Mouse (Mus musculus) frontal cortex, adult (tissue): ENCODE measurements around the gene Col4a2.
A peak's percentile ranks its signal among the peaks of the same experiment; 100 is the strongest.

Source experiments
- ATAC-seq: cut with Nextera tagmentation; 2 replicates; pipeline ENCODE4 v1.9.2; 2017; ENCODE audit warnings: mild to moderate bottlenecking, moderate library complexity, mixed read lengths; ENCODE audit not compliant: low TSS enrichment

Gene Col4a2

DNA sequence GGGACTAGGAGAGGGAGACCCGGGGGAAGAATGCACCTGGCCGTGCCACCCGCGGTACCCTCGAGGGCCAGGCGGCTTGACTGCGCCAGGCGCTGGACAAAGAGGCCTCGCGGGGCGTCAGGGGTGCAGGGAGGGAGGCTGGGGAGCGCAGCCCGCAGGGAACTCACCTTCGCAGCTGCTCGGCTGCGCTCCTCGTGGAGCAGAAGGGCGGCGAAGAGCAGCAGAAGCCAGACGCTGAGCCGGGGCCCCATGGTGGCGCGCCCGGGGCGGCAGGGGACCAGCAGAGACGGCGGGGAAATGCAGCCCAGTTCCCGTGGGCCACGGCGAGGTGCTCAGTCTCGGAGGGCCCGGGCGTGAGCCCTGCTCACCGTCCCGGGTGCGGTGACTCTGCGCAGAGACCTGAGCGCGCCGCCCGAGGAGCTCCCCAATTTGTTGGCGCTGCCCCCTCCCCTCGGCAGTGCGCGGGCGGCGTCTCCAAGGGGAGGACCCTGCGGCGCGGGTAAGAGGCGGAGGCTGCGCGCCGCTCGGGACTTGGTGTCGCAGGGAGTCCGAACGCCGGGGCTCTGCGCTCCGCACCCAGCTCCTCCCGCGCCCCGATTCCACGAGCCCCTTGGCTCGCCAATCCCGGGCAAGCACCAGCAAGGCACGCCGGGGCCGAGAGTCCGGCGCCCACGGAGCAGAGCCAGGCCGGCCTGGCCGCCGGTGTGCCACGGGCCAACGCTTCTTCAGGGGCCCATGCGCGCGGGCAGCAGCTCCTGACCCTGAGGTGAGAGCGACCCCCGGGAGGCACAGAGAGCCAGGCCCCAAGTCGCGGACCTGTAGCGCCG lies at the start of gene Col4a2, which contains the start of gene Col4a1:
Gene Col4a2, plus strand, starts transcription at position 457 of the 827 bp plus-strand sequence.
Gene Col4a1, minus strand, starts transcription at position 478 of the 827 bp plus-strand sequence.
- ATAC-seq: peak; percentile 83

DNA sequence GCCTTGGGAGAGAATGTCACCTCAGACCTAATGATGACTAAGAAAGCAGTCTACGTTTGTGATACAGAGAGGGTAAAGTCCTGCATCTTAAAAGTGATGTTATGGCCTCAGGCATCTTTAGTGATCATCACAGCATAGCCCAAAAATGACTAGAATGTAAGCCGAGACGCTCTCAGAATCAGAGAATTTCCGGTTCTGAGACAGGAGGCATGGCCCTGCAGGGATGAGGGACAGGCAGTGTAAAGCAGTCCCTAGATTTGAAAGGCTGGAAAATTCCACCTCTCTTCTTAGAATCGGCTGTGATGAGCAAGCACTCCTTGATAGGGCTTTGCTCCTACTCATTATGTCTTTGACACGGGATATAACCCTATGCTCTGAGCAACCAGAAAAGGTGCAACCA lies 48.8 kb upstream of the Col4a2 start:
- ATAC-seq: no peak

DNA sequence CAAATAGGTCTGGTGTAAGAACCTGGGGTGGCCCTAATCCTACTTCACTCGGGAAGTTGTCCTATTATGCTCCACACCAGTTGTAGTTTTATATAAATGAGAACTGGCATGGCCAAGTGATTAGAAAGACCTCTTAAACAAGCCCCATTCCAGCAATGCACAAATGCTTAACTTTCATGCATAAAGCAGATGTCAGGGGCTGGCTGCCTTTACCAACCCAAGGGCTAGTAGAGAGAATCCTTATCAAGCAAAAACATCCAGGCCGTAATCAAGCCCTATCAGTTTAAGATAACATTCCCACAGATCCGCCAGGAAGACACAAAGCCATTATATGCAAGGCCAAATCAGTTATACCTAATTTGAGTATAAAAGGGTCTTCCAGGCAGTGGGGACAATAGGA lies 46.6 kb upstream of the Col4a2 start:
- no peak for ATAC-seq

DNA sequence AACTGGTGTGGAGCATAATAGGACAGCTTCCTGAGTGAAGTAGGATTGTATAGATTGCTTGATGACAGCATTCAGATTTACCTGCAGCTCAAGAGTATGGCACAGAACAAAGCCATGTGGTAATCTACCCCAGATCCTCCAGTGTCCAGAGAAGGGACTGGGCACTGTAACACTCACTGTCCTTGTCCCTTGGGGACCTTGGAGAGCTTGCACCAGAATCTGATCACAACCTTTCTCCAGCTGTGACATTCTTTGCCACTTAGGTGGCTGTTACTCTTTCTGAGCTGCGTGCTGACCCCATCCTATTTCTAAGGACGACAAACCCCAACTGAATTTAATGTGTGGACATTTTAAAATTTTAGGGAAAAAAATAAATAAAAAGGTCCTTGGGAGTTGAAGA lies 46.1 kb upstream of the Col4a2 start:
- no peak for ATAC-seq

DNA sequence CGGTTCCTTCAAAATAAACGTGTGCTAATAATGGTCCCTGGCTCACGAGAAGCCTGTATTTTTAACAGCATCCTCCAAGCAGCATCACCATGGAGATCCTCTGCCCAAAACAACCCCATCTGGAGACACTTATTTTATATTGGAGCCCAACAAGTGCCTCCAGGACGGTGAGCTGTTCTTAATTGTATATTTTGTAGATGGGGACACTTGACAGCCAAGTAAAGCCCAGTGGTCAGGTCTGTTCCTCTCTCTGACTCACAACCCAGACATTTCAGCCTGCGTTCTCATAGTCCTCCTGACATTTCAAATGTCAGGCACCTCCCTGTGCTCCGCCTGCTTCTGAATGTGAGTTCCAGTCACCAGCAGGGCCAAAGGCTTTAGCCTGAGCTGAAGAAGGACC lies 43.9 kb upstream of the Col4a2 start:
- ATAC-seq: no peak

DNA sequence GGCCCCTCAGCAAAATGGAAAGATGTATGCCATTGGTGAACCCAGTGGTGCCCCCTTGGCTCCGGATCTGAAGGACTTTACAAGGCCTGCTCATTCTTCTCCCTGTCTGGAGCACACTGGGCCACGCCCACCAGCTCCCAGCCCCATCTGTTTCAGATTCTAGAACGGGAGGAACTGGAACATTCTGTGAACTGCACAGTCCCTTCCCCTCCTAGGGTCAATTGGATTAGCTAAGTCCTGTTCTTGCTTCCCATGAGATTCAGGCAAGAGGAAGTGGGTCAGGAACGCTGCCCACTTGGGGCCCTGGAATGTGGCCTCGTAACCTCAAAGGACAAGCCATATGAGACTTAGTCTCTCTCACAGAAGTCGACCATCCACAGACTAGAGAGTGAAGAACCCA lies 41.8 kb upstream of the Col4a2 start:
- ATAC-seq: no peak

DNA sequence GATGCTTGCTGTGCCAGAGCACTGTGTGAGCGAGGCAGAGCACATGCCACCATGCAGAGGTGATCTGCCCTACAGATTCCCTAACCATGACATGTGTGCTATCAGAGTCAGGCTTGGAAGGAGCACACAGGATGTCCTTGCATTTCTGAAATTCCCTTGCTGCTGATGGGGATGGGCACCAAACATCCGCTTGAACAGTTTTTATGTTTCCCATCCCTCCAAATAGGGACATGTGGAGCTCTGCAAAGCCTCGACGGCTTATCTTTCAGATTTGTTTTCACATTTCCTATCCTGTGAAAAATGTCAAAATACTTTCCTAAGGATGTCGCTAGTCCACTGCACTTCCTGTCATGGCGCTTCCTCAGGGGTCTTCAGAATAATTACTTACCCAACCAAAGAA lies 40.4 kb upstream of the Col4a2 start:
- no peak for ATAC-seq

DNA sequence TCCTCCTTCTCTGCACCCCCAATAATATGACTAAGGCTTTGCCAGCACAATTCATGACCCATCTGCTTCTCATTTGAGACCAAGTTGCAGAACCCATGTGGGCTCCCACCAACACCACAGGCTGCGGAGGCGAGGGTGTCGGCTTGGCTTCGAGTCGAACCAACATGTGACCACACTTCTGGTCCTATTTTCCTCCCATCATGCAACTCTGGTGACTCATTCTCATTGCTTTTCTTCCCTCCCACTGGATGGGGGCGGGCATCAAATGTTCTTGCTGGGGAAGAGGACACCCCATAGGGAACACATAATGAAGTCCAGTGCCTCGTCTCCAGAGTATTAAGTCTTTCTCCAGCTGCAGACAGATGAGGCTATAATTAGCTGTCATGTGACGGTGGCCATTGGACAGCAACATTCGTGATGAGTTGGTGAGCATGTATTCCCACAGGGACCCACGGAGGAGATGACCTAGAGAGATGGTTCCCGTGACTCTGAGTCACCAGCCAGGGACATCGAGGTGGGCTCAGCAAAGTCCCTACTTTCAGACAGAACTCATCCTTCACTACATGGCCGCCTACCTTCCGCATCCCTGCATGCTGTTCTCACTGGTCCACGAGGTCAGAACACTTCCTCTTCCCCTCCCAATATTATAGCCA lies 39.0 kb upstream of the Col4a2 start:
- ATAC-seq: peak; percentile 89

DNA sequence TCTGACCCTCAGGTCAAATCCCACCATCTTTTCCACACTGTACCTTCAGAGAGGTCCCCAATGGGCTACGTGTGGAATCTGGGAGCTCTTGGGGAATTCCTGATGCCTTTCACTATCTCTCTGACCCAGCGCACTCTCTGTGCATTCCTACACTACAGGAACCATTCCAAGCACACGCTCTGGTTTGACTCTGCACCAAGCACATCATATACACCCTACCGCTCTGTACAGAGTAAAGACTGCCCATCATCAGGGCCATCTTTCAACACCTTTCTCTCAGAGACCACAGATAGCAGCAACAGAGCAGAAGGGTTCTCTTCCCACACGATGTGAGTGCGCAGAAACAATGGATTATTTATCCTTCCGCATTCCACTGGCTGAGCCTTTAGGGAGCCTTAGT lies 38.2 kb upstream of the Col4a2 start:
- ATAC-seq: no peak

DNA sequence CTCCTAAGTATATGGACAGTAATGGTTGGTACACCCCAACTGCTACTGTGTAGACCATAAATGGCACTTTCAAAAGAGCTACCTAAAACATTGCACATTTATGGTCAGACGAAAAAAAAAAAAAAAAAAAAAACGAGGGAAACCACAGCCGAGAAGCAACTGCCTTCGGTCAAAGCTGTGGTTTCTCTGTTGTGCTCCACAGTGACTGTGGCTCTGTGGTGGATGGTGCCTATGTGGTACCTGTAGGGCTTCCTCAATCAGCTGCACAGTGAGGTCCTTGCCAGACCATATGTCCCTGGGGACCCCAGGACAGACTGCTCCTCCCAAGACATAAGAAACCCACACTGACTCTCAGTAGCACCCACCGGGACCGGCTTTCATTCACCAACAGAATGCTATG lies 36.3 kb upstream of the Col4a2 start:
- no peak for ATAC-seq

DNA sequence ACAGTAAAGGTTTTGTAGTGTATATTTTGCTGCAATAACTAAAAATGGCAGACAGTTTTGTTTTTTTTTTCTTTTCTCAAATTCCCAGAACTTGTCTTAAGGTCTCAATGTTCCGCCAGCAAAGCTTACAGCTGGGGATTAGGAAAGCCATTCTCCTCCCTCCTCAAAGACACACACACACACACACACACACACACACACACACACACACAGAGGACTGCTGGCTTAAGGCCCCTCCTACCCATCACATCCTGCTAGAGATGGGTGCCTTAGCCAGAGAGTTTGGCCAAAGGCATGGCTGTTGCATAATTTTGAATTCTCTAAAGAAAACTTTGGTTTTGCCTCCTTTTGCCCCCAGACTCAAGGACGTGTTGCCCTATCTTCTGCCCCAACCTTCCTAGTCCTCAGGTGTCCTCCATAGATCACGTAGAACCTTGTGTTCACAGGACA lies 35.0 kb upstream of the Col4a2 start:
- no peak for ATAC-seq

DNA sequence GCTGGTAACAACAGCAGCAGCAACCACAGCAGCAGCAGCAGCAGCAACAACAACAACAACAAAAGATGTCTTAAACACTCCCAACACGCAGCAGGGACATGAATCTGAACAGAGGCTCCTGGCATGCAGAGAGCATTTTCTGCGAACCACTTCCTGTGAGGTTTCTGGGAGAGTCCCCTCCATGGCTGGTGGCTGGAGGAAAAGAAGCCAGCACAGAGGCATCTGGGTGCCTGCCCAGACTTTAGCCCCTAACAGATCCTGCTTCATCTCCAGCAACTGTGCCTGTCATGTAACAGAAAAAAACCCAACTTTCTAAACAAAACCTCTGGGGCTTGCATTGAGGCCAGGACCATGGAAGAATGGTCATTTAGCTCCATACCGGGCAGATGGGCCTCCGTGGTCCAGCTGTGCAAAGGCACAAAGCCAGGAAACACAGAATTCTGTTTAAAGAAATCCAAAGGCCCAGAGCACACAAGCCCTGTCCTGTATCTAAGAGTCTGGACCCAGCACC lies 34.4 kb upstream of the Col4a2 start:
- no peak for ATAC-seq

DNA sequence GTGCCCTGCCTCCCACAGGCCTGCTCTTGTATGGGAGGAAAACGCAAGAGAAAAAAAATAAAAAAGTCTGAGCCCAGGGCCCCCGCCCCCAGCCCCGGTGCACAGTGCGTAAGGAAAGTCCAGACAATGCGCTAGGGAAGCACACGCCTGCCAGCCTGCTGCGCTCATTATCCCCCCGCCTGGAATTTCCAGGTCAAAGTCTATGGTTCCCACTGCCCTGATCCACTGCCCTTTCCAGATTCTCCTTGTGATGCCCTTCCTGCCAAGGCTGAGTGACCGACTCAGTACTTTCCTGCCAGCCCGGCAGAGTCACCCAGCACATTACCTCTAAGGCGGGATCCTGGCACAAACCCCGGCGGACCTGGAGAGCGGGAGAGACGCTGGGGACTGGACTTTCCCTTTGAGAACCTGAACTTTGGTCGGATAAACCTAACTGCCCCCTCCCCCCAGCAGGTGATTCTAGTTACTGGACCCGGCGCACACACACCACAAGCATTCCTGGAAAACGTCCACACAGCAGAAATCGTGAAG lies 33.2 kb upstream of the Col4a2 start:
- no peak for ATAC-seq

DNA sequence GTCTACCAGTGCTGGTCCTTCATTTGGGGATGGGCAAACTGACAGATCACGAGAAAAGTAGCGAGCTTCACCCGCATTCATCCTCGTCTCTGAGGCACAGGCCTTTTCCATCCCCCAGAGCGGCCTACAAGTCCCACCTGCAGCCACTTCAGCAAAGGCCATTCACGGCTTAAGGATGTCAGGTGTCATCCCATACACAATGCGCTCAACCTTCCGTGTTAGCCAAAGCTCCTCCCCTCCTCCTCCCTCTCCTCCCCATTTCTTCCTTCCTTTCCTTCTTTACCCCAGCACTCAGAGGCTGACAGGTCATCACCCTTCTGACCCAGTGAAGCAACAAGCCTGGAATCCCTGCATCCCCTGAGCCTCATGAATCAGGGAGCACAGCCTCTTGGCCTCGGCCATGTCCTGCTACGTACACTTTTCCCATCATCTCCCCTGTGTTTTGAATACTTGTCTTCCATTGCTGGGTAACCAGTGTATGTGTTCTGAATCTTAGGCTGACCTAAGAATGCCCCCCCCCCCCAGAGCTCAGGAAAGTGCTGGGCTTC lies 31.8 kb upstream of the Col4a2 start:
- no peak for ATAC-seq

DNA sequence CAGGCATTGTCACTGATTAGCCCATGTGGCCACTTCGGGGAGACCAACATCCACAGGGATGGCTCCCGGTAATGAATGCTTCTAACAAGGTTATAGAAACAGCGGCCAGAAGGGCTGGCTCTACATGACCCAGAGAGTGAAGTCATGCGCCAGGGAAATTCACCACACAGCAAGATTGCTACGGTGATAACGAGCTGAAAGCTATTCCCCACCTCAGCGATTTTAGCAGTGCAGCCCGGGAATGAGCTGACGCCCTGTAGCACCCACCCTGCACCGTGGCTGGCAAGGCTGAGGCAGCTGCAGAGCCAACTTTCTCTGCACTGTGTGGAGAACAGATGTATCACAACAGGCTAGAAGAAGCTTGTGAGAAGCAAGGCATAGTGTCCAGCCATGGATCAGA lies 30.5 kb upstream of the Col4a2 start:
- peak; percentile 70; the same call in 1 of the 2 replicates for ATAC-seq

DNA sequence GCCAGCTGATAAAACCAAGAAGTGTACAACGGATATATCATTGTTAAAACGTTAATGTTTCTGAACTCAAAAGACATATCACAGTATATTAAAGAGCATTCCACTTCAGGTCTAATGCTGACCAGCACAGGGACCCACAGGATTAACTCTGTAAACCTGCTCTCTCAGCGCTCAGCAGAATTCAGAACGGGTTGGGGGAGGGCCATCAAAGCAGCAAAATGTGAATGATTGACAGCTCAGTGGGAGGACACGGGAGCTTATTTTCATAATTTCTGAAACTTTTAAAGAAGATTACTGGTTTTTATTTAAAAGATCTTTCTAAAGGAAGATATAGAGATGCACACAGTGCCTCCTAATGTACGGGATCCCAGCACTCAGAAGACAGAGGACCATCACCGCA lies 29.9 kb upstream of the Col4a2 start:
- ATAC-seq: no peak

DNA sequence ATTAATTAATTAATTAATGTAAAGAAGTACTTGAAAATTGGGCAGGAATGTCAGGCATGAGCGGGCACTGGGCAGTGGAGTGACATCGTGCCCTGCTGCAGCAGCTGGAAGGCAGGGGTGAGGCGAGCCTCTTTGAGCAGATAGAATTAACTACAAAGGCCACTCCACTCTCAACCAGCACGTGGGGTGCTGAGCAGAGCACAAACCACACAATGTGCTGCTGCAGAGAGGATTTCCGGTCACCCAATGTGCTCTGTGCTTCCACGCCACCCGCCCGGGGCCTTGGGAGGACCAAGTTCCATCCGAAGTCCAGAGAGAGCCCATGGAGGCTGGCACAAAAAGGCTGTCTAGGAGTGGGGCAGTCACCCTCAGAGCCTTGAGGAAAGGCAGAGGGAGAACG lies 29.4 kb upstream of the Col4a2 start:
- no peak for ATAC-seq

DNA sequence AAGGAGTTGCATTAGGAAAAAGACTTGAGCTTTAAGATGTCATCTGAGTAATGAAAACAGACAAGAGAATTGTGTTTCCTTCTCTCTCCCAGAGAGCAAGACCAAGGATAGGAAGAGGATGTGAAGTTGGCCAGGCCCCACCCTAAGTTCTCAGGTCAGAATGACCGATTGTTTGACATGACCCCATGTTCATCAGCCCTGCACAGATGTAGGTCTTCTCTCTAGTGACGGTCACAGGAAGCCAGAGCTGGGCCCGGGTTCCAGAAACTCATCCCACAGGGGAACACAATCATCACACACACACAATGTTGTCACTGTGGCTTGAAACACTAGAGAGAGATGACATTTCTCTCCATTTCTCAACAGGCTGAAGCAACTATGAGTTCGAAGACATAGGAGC lies 27.2 kb upstream of the Col4a2 start:
- no peak for ATAC-seq

DNA sequence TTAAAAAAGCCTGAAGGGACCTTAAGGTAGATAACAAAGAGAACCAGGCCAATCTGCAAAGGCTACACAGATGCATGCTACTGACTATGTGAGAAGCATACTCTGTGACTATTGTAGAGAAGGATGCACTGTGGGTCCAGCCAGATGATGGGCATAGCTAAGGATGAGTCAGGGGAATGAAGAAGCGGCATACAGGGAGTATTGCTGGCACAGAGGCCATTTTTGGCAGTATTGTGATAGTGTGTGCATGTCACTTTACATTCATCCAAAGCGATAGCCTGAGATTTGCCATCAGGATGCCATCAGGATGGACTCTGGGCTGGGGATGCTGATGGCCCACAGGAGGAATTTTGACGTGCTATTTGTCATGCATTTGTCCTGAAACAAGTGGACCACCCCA lies 25.5 kb upstream of the Col4a2 start:
- no peak for ATAC-seq

DNA sequence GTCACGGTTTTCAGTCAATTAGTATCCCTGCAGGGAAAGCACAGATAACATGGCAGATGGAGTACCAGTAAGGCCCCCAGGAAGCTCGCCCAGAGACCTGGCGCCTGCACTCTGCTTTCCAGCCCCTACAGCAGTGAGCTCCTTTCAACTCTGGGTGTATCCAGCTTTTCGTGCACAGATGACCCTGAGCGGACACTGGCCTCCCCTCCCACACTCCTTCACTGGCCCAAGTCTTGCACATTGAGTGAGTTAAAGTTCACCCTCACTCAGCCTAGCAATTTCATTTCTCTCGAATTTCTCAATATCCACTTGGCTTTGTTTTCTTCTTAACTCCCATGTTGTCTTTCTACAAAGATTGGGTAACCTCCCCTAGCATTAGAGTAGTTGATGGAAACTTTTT lies 24.3 kb upstream of the Col4a2 start:
- ATAC-seq: no peak

DNA sequence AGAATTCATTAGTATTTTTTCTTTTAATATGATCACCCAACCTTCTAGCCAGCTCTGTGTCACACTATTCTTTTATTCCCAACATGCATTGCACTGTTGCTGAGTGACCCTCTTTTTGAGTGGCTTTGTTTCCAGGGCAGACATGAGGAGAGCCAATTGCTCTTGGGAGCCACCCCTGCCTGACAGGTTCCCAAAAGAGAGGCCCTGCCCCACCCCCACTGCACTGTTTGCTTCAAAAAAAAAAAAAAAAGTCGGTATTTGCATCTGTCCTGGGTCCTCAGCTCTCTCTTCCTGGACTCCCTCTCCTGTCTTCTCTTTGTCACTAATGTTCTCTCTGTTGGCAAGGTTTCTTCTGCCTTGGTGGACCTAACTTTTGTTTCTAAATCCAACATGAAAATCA lies 22.1 kb upstream of the Col4a2 start:
- no peak for ATAC-seq

DNA sequence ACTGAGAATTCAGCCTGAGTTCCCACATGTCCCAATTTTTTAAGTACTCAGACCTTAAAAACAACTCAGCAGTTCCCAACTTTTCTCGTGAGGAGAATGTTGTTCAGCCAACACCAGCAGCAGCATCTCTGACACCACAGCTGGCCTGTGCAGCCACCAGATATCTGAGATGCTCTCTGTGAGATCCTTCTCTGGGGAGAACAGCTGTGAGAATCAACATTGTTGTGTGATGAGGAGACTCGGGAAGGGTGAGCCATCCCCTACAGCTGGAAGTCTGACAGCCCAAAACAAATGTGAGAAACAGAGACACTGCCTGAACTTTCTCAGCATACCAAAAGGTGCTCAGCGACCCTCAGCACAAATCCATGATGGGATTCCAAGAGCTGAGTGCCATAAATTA lies 20.0 kb upstream of the Col4a2 start:
- ATAC-seq: no peak
